Mouse (Mus musculus): Measurements from ENCODE around the gene Galnt2. TPM values are rescaled to one million over a fixed set of nuclear protein-coding genes. Genes with fewer than 3 reads are reported as not detected.

Galnt2 gene
- total RNA-seq, 2 experiments from 2014 or later, result 91.8 to 106 TPM

Other genes starting within 250 kb of the Galnt2 start
- gene Abcb10, start 248.3 kb upstream of the Galnt2 start, total RNA-seq (2021), result 10 to 100 TPM; 22.7 to 23.0 TPM
- gene Taf5l, start 210.0 kb upstream of the Galnt2 start, total RNA-seq (2021), result 10 to 100 TPM; 27.8 to 29.4 TPM
- 10 to 100 TPM; 14.9 to 16.2 TPM for gene Urb2, start 209.9 kb upstream of the Galnt2 start, total RNA-seq (2021)
- 10 to 100 TPM; 62.3 to 64.6 TPM for gene Pgbd5, start 208.3 kb downstream of the Galnt2 start, total RNA-seq (2021)

All from left cerebral cortex, postnatal 4 days (tissue).